Mouse (Mus musculus): Measurements from ENCODE around the gene Cenpv.
"Not testable (repeated sequence)": the region's sequence is repeated elsewhere in the genome, so short reads cannot be mapped to it uniquely, and the experiment has no call there.

DNA sequence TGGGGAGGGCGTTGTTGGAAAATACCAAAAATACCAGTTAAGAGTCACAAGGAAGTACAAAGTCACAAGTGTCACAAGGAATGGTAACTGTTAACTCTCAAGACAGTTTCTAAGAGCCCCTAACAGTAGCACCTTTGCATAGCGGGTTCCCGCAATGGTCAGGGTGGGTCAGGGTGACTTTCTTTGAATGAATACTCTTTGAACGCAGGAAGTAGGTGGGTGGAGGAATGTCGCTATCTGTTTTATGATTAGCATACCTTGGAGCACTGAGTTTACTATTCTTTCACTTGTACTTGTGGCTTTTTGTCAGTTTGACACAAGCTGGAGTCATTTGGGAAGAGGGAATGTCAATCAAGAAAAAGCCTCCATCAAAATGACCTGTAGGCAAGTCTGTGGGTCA lies 30.2 kb downstream of the Cenpv start:
- not testable (repeated sequence) for TF ChIP-seq MAFK (IDR thresholded peaks at IDR 0.05; ENCODE audit: insufficient read depth, low read depth, low read length); ZNF384 (IDR thresholded peaks at IDR 0.05; ENCODE audit: low read depth, low read length)
